Mouse (Mus musculus): ENCODE measurements around the gene Tenm4. TPM values are rescaled to one million over a fixed set of nuclear protein-coding genes. Genes with fewer than 3 reads are reported as not detected.
"Not testable (repeated sequence)": the region's sequence is repeated elsewhere in the genome, so short reads cannot be mapped to it uniquely, and the experiment has no call there.

Gene Tenm4
- total RNA-seq, 2 experiments from 2014 or later, result 104 to 114 TPM

- peak in 1 of 2 experiments; percentile 34 for DNase-seq (ENCODE audit: extremely low spot score in 1 of 2, low spot score in 2 of 2)
Measured at GRCm38 (mm10) chr7:96899036-96899569, 728.1 kb downstream of the Tenm4 start.

DNA sequence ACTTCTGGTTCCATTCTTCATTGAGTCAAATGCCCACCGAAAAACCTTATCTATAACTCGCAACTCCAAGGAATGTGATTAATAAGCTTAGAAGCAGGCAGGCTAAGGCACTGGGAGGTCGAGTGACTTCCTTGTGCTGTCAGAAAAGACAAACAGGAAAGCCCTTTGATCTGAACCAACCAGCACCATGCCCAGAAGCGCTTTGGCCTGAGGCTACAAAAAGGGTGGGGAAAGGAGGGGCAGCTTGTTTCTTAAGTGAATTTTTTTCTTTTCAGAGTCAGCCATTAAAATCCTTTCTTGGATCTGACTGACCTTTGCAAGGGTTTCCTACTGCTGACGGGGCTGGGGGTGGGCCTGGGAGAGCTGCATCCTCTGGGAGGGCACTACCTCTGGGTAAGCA is 731.1 kb downstream of the Tenm4 start:
- intact Hi-C loops (cut with DNase I), result no loop called here

More at GRCm38 (mm10) chr7:96899036-96899569, 728.1 kb downstream of the Tenm4 start:
- intact Hi-C loops (cut with DNase I), result no loop called here

GRCm38 (mm10) chr7:96903088-96903985 is 732.3 kb downstream of the Tenm4 start:
- DNase-seq (ENCODE audit: extremely low spot score in 1 of 2, low spot score in 2 of 2), result no peak
- intact Hi-C loops (cut with DNase I), result no loop called here

More for the DNA sequence above, 731.1 kb downstream of the Tenm4 start:
- no peak for DNase-seq (ENCODE audit: extremely low spot score in 1 of 2, low spot score in 2 of 2)

DNA sequence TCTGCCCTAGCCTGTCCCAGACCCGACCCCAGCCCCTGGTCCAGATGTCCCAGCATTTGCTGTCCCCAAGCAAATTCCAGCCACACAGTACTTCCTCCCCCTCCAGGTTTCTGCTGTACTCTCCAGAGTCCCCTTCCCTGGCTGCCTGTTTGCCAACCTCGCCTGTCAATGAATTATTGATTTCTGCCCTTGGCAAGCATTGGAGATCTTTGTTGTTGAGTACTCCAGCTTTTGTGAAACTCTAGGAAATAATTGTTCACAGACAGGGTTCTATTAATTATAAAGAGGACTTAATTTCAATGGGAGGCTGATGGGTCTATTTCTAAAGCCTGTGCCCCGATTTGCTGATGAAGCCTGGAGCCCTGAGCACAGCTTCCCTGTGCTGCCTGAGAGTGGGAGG is 733.4 kb downstream of the Tenm4 start:
- intact Hi-C loops (cut with DNase I), result no loop called here
- DNase-seq (ENCODE audit: extremely low spot score in 1 of 2, low spot score in 2 of 2), result no peak

DNA sequence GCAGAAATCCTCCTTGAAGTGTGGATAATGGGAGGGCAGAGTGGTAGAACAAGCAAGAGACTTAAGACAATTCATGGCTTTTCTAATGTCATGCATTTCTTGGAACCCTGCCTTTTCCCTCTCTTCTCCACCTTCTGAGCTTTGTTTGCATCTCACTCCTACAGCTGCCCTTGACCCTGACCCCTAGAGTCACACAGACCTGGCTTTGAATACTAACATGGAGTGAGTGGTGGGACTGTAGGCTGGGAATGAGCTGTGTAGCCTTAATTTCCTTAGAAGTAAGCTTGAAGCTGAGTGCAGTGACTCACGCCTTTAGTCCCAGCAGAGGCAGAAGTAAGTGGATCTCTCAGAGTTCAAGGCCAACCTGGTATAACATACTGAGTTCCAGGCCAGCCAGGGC is 733.9 kb downstream of the Tenm4 start:
- no peak for DNase-seq (ENCODE audit: extremely low spot score in 1 of 2, low spot score in 2 of 2)
- intact Hi-C loops (cut with DNase I), result no loop called here

DNA sequence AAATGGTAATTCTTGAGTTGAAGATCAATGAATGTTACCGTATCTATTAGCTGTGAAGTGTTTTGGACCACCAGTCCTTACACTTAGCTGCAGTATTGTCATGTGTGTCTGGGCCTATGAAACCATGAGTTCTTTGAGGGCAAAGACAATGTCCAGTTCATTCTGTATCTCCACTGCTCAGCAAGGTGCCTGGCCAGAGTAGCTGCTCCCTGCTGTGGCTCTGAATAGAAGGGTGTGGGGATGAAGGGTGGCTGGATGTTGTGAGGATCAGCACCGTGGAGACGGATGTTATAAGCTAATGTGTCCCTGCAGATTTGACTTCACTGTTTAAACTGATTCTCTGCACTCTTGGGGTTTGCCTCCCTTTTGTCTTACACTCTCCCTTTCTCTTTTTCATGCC is 734.4 kb downstream of the Tenm4 start:
- intact Hi-C loops (cut with DNase I), result no loop called here
- DNase-seq (ENCODE audit: extremely low spot score in 1 of 2, low spot score in 2 of 2), result no peak

DNA sequence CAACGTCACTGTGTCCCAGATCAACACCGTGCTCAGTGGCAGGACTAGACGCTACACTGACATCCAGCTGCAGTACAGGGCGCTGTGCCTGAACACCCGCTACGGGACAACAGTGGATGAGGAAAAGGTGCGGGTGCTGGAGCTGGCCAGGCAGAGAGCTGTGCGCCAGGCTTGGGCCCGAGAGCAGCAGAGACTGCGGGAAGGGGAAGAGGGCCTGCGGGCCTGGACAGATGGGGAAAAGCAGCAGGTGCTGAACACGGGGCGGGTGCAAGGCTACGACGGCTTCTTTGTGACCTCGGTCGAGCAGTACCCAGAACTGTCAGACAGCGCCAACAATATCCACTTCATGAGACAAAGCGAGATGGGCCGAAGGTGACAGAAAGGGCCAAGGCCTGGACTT is 735.2 kb downstream of the Tenm4 start:
- DNase-seq (ENCODE audit: extremely low spot score in 1 of 2, low spot score in 2 of 2), result no peak
- intact Hi-C loops (cut with DNase I), result no loop called here

- intact Hi-C loops (cut with DNase I), result no loop called here
- no peak for DNase-seq (ENCODE audit: extremely low spot score in 1 of 2, low spot score in 2 of 2)
Measured at GRCm38 (mm10) chr7:96907971-96908680, 737.1 kb downstream of the Tenm4 start.

DNA sequence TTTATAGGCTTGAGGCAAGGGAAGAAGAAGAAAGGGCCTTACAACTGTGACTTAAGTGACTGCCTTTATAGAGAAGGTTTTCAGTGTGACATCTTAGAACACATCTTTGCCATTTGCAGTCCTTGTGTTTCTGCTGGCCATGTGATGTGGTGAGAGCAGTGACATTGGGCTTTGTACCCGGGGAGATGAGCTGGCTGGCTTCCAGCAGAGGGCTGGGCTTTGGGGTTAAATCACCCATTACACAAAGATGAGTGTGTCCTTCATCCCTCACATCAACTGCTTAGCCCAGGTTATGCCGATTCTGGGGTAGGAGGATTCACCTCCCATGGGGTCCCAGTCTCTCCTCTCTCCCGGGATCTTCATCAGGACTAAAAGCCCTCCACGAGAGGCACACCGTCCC is 738.8 kb downstream of the Tenm4 start:
- intact Hi-C loops (cut with DNase I), result loop anchor here (5.0 to 10.0 kb wide), 3 partner anchors 138 to 695 kb away; no protein-coding TSS in a partner anchor

DNA sequence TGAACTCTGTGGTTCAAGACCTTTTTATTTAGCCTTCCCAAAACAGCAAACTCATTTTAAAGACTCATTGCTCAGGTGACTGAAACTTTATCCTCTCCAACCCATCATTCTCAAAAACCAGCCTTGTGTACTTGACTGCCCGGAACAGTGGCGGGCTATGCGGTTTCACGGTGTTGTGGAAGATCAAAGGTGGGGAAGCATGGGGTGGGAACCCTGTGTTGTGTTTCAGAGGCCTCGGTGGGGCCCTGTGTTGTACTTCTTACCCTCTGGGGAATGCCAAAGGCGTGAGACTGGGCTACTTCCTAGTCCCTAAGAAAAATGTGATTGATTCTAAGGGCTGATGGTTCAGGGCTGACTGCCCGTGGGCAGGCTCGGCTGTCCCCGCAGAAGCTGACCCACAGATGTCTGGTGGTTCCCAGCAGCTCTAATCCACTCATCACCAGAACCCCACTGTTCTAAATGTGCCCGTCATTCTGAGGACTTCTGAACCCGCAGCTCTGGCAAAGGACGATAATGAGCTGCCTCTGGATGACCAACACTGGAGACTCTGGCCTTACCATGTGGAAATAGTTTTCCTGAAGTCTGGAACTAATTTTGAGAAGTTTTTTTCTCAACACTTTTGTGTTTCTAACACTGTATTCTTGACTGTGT is 739.4 kb downstream of the Tenm4 start:
- DNase-seq (ENCODE audit: extremely low spot score in 1 of 2, low spot score in 2 of 2), result no peak
- intact Hi-C loops (cut with DNase I), result loop anchor here (5.0 to 10.0 kb wide), 3 partner anchors 138 to 696 kb away; no protein-coding TSS in a partner anchor

More for the DNA sequence above, 738.8 kb downstream of the Tenm4 start:
- DNase-seq (ENCODE audit: extremely low spot score in 1 of 2, low spot score in 2 of 2), result no peak

GRCm38 (mm10) chr7:96914031-96914430 is 743.0 kb downstream of the Tenm4 start:
- peak; percentile 80 to 85 for DNase-seq (ENCODE audit: extremely low spot score in 1 of 2, low spot score in 2 of 2)
- intact Hi-C loops (cut with DNase I), result loop anchor here (5.0 to 10.0 kb wide), 3 partner anchors 142 to 699 kb away; no protein-coding TSS in a partner anchor

GRCm38 (mm10) chr7:96915452-96916105 is 744.5 kb downstream of the Tenm4 start:
- peak in 1 of 2 experiments; percentile 60 for DNase-seq (ENCODE audit: extremely low spot score in 1 of 2, low spot score in 2 of 2)
- intact Hi-C loops (cut with DNase I), result loop anchor here (10.0 kb wide), 1 partner anchor 701 kb away; no protein-coding TSS in a partner anchor

- DNase-seq (ENCODE audit: extremely low spot score in 1 of 2, low spot score in 2 of 2), result no peak
- intact Hi-C loops (cut with DNase I), result no loop called here
Measured at GRCm38 (mm10) chr7:96920447-96921095, 749.5 kb downstream of the Tenm4 start.

GRCm38 (mm10) chr7:96922927-96923326 is 751.9 kb downstream of the Tenm4 start:
- intact Hi-C loops (cut with DNase I), result no loop called here
- no peak for DNase-seq (ENCODE audit: extremely low spot score in 1 of 2, low spot score in 2 of 2)

DNA sequence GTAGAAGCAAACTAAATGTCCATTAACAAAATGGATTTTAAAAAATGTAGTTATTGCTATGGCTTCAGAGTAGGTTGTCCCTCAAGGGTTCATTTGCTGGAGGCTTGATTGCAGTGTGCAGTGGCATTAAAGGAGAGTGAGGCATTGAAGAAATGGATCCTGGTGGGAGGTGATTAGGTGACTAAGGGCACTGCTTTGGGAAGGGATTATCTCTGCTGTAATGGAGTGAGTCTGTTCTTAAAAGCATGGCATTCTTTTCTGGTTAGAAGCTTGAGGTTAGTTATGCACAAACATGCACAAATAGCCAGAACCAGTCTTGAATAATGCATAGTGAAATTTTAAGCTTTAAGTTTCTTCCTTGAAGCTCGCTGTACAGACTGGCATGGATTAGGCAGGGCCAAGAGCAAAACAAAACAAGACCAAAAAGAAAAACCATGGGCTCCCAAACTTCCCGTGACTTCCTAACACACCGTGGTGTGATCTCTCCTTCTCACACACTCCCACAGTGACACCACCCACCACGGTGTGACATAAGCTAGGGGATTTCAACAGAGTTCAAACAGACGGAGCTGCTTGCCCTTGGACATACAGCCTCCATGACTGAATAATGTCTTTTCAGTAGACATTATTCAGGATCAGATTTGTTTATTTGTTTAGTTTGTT is 772.8 kb downstream of the Tenm4 start:
- intact Hi-C loops (cut with DNase I), result no loop called here
- DNase-seq (ENCODE audit: extremely low spot score in 1 of 2, low spot score in 2 of 2), result no peak

- intact Hi-C loops (cut with DNase I); DNase-seq (ENCODE audit: extremely low spot score in 1 of 2, low spot score in 2 of 2): not testable (repeated sequence)
Measured at GRCm38 (mm10) chr7:96946501-96946900, 775.5 kb downstream of the Tenm4 start.

DNA sequence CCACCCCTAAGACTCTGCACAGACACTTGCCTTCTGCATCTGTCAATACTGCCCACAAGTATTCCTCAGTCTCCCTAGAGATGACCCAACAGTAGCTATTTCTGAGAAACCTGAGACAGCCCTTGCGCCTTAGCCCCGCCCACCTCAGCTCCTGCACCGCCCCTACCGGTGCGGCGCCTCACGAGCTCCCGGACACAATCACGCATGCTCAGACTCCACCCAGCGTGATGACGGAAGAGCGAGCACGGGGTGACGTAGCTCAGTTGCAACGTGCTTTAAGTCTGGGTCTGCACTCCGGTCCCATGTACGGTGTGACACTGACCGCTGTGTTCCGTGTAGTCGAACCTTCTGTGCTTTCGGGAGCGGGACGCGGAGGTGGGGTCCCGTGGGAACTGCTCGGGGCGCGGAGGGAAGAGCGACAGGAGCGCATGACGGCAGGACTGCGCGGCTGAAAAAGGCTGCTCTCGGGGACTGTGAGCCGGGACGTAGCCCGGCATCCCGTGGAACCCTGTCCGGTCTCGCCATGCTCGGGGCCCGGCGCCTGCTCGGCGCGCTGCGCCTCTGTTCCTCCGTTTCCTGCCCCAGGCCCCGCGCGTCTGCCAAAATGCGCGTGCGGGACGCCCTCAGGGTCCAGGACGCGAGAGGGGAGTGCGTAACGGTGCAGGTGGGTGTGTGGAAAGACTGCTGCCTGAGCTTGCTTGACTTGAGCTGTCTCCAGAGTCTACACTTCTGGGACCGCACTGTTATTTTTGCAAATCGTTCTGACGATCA is 780.4 kb downstream of the Tenm4 start, which contains the start of gene Nars2:
Gene Nars2, plus strand, starts transcription at position 225 of the 771 bp plus-strand sequence.
- DNase-seq (ENCODE audit: extremely low spot score in 1 of 2, low spot score in 2 of 2), result peak; percentile 87 to 94
- intact Hi-C loops (cut with DNase I), result no loop called here
